Mouse (Mus musculus) myocyte (in vitro differentiated cells): ENCODE results near the gene Pecam1.

ENCODE experiments used
- CEBPB ChIP-seq: IDR thresholded peaks from 2 replicates; pipeline ENCODE4 v1.6.1; 2011; ENCODE audit warnings: mild to moderate bottlenecking, moderate library complexity; ENCODE audit not compliant: poor library complexity, insufficient read depth, severe bottlenecking
- E2F4 ChIP-seq: IDR thresholded peaks from one replicate; pipeline ENCODE4 v1.6.1; 2011; ENCODE audit warnings: mild to moderate bottlenecking, control low read depth, moderate library complexity; ENCODE audit not compliant: insufficient read depth
- MAX ChIP-seq: IDR thresholded peaks from one replicate; pipeline ENCODE4 v1.6.1; 2011; ENCODE audit warnings: low read depth, mild to moderate bottlenecking, control low read depth
- MYOD1 ChIP-seq, 3 experiments: IDR thresholded peaks; one replicate each; pipeline ENCODE4 v1.6.1; 2011; ENCODE audit warnings: control low read depth in 2 of 3, low read depth in 2 of 3, mild to moderate bottlenecking in 2 of 3, moderate library complexity in 1 of 3; ENCODE audit not compliant: insufficient read length in 2 of 3, control insufficient read depth in 1 of 3
- MYOG ChIP-seq, 3 experiments: IDR thresholded peaks; one replicate each; pipeline ENCODE4 v1.6.1; 2011; ENCODE audit warnings: control low read depth in 2 of 3, low read depth in 2 of 3, mild to moderate bottlenecking in 2 of 3; ENCODE audit not compliant: insufficient read length in 2 of 3, control insufficient read depth in 1 of 3, insufficient read depth in 1 of 3
- POLR2A ChIP-seq: IDR thresholded peaks from one replicate; pipeline ENCODE4 v1.6.1; 2011; ENCODE audit warnings: low read depth, mild to moderate bottlenecking, control low read depth, moderate library complexity; ENCODE audit not compliant: insufficient read length
- POLR2AphosphoS2 ChIP-seq: IDR thresholded peaks from one replicate; pipeline ENCODE4 v1.6.1; 2011; ENCODE audit warnings: low read depth, control low read depth; ENCODE audit not compliant: insufficient read length
- REST ChIP-seq: IDR thresholded peaks from one replicate; pipeline ENCODE4 v1.6.1; 2011; ENCODE audit warnings: mild to moderate bottlenecking, control low read depth, moderate library complexity; ENCODE audit not compliant: insufficient read depth, insufficient read length
- SRF ChIP-seq: IDR thresholded peaks from one replicate; pipeline ENCODE4 v1.6.1; 2011; ENCODE audit warnings: low read depth; ENCODE audit not compliant: control insufficient read depth, insufficient read length
- TCF12 ChIP-seq: IDR thresholded peaks from one replicate; pipeline ENCODE4 v1.6.1; 2011; ENCODE audit warnings: mild to moderate bottlenecking, control low read depth; ENCODE audit not compliant: poor library complexity, insufficient read depth, severe bottlenecking
- TCF3 ChIP-seq: IDR thresholded peaks from one replicate; pipeline ENCODE4 v1.6.1; 2011; ENCODE audit warnings: low read depth, control low read depth; ENCODE audit not compliant: insufficient read length
- USF1 ChIP-seq: IDR thresholded peaks from one replicate; pipeline ENCODE4 v1.6.1; 2011; ENCODE audit warnings: low read depth, mild to moderate bottlenecking, control low read depth, moderate library complexity

GRCm38 (mm10) chr11:106615561-106615960 is 134.9 kb downstream of the Pecam1 start:
- TF ChIP-seq POLR2A (no peak), MAX (no peak), TCF12 (no peak), E2F4 (no peak), POLR2AphosphoS2 (no peak), CEBPB (no peak), TCF3 (no peak), USF1 (no peak), MYOG (IDR thresholded peaks at IDR 0.05; ENCODE audit: control insufficient read depth in 1 of 3, insufficient read depth in 1 of 3, insufficient read length in 2 of 3, low read depth in 2 of 3) (no peak), MYOD1 (IDR thresholded peaks at IDR 0.05; ENCODE audit: control insufficient read depth in 1 of 3, insufficient read length in 2 of 3, low read depth in 2 of 3) (no peak), REST (no peak), SRF (no peak)
